Mouse (Mus musculus) olfactory bulb, adult 2 months (tissue): ENCODE measurements around the gene Hist1h2ae. TPM values are rescaled to one million over a fixed set of nuclear protein-coding genes. Genes with fewer than 3 reads are reported as not detected.
"Not testable (repeated sequence)": the region's sequence is repeated elsewhere in the genome, so short reads cannot be mapped to it uniquely, and the experiment has no call there.

Experiments used
- H3K27ac ChIP-seq: fragments of 200-500 bp; 2 replicates; pipeline ENCODE4 v1.5.1; 2012; ENCODE audit warnings: low read depth, low read length; ENCODE audit not compliant: insufficient read depth
- H3K4me1 ChIP-seq: fragments of 200-500 bp; 2 replicates; pipeline ENCODE4 v1.6.1; 2012; ENCODE audit warnings: low read length; ENCODE audit not compliant: control insufficient read depth, insufficient read depth
- H3K4me3 ChIP-seq: fragments of 200-500 bp; 2 replicates; pipeline ENCODE4 v1.5.1; 2012; ENCODE audit warnings: mild to moderate bottlenecking, low read depth, low read length, moderate library complexity; ENCODE audit not compliant: insufficient read depth
- CTCF ChIP-seq: fragments of 200-500 bp; IDR thresholded peaks from 2 replicates; pipeline ENCODE4 v1.5.1; 2012; ENCODE audit warnings: low read depth, mild to moderate bottlenecking, low read length, moderate library complexity; ENCODE audit not compliant: insufficient read depth
- POLR2A ChIP-seq: fragments of 200-500 bp; IDR thresholded peaks from 2 replicates; pipeline ENCODE4 v1.6.1; 2012; ENCODE audit warnings: mild to moderate bottlenecking, low read depth, low read length, moderate library complexity; ENCODE audit not compliant: insufficient read depth
- WGBS: fragments of 180-500 bp; shearing (Covaris S2); methylation state at CpG from one replicate; pipeline ENCODE4 v1.1.7; 2018; 5-methylcytosine and 5-hydroxymethylcytosine counted together
- polyA plus RNA-seq: library from polyadenylated mRNA; stranded (reverse); fragments of >200 nt; gene quantifications from 2 replicates; pipeline ENCODE4 v1.2.4, GENCODE M21; 2012; ENCODE audit warnings: low replicate concordance; ENCODE audit not compliant: missing spikeins, insufficient read depth, insufficient read length

Gene Hist1h2ae
- polyA plus RNA-seq, 1 experiment = not detected

GRCm38 (mm10) chr13:23585442-23586098 lies 14.6 kb upstream of the Hist1h2ae start:
- H3K4me1 ChIP-seq = not testable (repeated sequence)
- under 1% methylated on average over 26 of the region's 36 CpGs for WGBS
- H3K4me3 ChIP-seq = peak overlapping the region; percentile 55
- peak; percentile 53; the same call in 1 of the 2 replicates for TF ChIP-seq POLR2A
- peak overlapping the region; percentile 90 for H3K27ac ChIP-seq

GRCm38 (mm10) chr13:23585029-23585441 lies 14.0 kb upstream of the Hist1h2ae start:
- TF ChIP-seq CTCF (no peak), POLR2A (no peak)
- Histone ChIP-seq H3K4me1 (peaks cover 3% of the 10 kb centered on the region; the same call in 1 of the 2 replicates), H3K4me3 (peak overlapping the region; percentile 54), H3K27ac (peak overlapping the region; percentile 90)
- WGBS = under 1% methylated on average over 21 of the region's 21 CpGs

- H3K27ac ChIP-seq = peak overlapping the region; percentile 51; the same call in 1 of the 2 replicates
- TF ChIP-seq POLR2A (no peak), CTCF (no peak)
- no peak overlapping the region for H3K4me3 ChIP-seq
- peaks cover 3% of the 10 kb centered on the region; the same call in 1 of the 2 replicates for H3K4me1 ChIP-seq
Observed at GRCm38 (mm10) chr13:23584331-23584730, 13.3 kb upstream of the Hist1h2ae start.

GRCm38 (mm10) chr13:23583387-23584068 lies 12.5 kb upstream of the Hist1h2ae start:
- Histone ChIP-seq H3K27ac (no peak overlapping the region), H3K4me3 (no peak overlapping the region), H3K4me1 (peaks cover 3% of the 10 kb centered on the region; the same call in 1 of the 2 replicates)
- TF ChIP-seq CTCF (no peak), POLR2A (no peak)

GRCm38 (mm10) chr13:23582219-23583056 lies 11.4 kb upstream of the Hist1h2ae start:
- Histone ChIP-seq H3K27ac (peak overlapping the region; percentile 45; the same call in 1 of the 2 replicates), H3K4me3 (no peak overlapping the region; the same call in 1 of the 2 replicates), H3K4me1 (peaks cover 3% of the 10 kb centered on the region; the same call in 1 of the 2 replicates)
- TF ChIP-seq POLR2A (no peak), CTCF (no peak)
- 13% methylated on average over 6 of the region's 6 CpGs for WGBS

- peaks cover 3% of the 10 kb centered on the region; the same call in 1 of the 2 replicates for H3K4me1 ChIP-seq
- H3K27ac ChIP-seq = peak within 1 kb of the TSS; percentile 45; the same call in 1 of the 2 replicates
- TF ChIP-seq POLR2A (peak; percentile 97), CTCF (no peak)
- H3K4me3 ChIP-seq = peak within 1 kb of the TSS; percentile 71
- WGBS = under 1% methylated on average over 43 of the region's 43 CpGs
Observed at GRCm38 (mm10) chr13:23581408-23582218, 10.6 kb upstream of the Hist1h2ae start, which contains the start of gene Hist1h4d. Gene Hist1h4d, plus strand, starts transcription at chr13:23581598.

GRCm38 (mm10) chr13:23577835-23578234 lies 6.8 kb upstream of the Hist1h2ae start:
- Histone ChIP-seq H3K4me3 (no peak overlapping the region), H3K4me1 (peaks cover 8% of the 10 kb centered on the region), H3K27ac (no peak overlapping the region)
- no peak for TF ChIP-seq POLR2A
- TF ChIP-seq CTCF = no peak
- 92% methylated on average over 1 of the region's 1 CpGs for WGBS
